Mouse (Mus musculus): ENCODE measurements at regions not wholly inside any gene's neighbourhood (a gene's known extent, or its start where the extent isn't known, plus 50 kb on each side); places are given as distances from the start of the nearest gene placed in this dataset.

- no peak for ATAC-seq (ENCODE audit: low FRiP score, low TSS enrichment)
- no peak for DNase-seq (ENCODE audit: low spot score)
- H3K27me3 ChIP-seq (ENCODE audit: control insufficient read depth, insufficient read depth, low read length) = no peaks in the 10 kb centered on the region
- H3K9me3 ChIP-seq (ENCODE audit: control insufficient read depth, low read length) = no peaks in the 10 kb centered on the region
- whole genome bisulfite sequencing = 47% methylated on average over 13 of the region's 13 CpGs
- no peak overlapping the region for H3K4me2 ChIP-seq (replicated peaks; ENCODE audit: low read depth)
- H3K4me3 ChIP-seq (ENCODE audit: low read depth, low read length) = no peak overlapping the region
- H3K27ac ChIP-seq (replicated peaks) = no peak overlapping the region
- no peaks in the 10 kb centered on the region for H3K36me3 ChIP-seq (ENCODE audit: control insufficient read depth, insufficient read depth, low read length)
- H3K9ac ChIP-seq (ENCODE audit: low read length) = no peak overlapping the region
- H3K4me1 ChIP-seq (replicated peaks; ENCODE audit: control insufficient read depth, insufficient read depth) = no peaks in the 10 kb centered on the region
- TF ChIP-seq CTCF (IDR thresholded peaks at IDR 0.05; ENCODE audit: low read depth) (no peak), EP300 (optimal IDR thresholded peaks at IDR 0.05) (no peak)
These were observed 638.8 kb downstream of the 1700064H15Rik start for GRCm38 (mm10) chr3:18989577-18990240.

GRCm38 (mm10) chr3:19000179-19000578 lies 628.3 kb downstream of the 1700064H15Rik start:
- no peak overlapping the region for H3K4me3 ChIP-seq (ENCODE audit: low read depth, low read length)
- no peak overlapping the region for H3K27ac ChIP-seq (replicated peaks)
- WGBS = 72% methylated on average over 5 of the region's 5 CpGs
- ATAC-seq (ENCODE audit: low FRiP score, low TSS enrichment) = no peak
- TF ChIP-seq CTCF (IDR thresholded peaks at IDR 0.05; ENCODE audit: low read depth) (no peak), EP300 (optimal IDR thresholded peaks at IDR 0.05) (no peak)
- H3K9ac ChIP-seq (ENCODE audit: low read length) = no peak overlapping the region
- H3K4me2 ChIP-seq (replicated peaks; ENCODE audit: low read depth) = no peak overlapping the region
- no peaks in the 10 kb centered on the region for H3K4me1 ChIP-seq (replicated peaks; ENCODE audit: control insufficient read depth, insufficient read depth)
- no peaks in the 10 kb centered on the region for H3K36me3 ChIP-seq (ENCODE audit: control insufficient read depth, insufficient read depth, low read length)
- no peaks in the 10 kb centered on the region for H3K9me3 ChIP-seq (ENCODE audit: control insufficient read depth, low read length)
- DNase-seq (ENCODE audit: low spot score) = no peak
- H3K27me3 ChIP-seq (ENCODE audit: control insufficient read depth, insufficient read depth, low read length) = no peaks in the 10 kb centered on the region

GRCm38 (mm10) chr3:19002056-19002455 lies 626.4 kb downstream of the 1700064H15Rik start:
- TF ChIP-seq EP300 (optimal IDR thresholded peaks at IDR 0.05) = no peak
- no peak for TF ChIP-seq CTCF (IDR thresholded peaks at IDR 0.05; ENCODE audit: low read depth)
- ATAC-seq (ENCODE audit: low FRiP score, low TSS enrichment) = no peak
- WGBS = 69% methylated on average over 7 of the region's 7 CpGs
- no peaks in the 10 kb centered on the region for H3K36me3 ChIP-seq (ENCODE audit: control insufficient read depth, insufficient read depth, low read length)
- H3K27me3 ChIP-seq (ENCODE audit: control insufficient read depth, insufficient read depth, low read length) = no peaks in the 10 kb centered on the region
- no peak overlapping the region for H3K9ac ChIP-seq (ENCODE audit: low read length)
- H3K4me3 ChIP-seq (ENCODE audit: low read depth, low read length) = no peak overlapping the region
- no peak overlapping the region for H3K27ac ChIP-seq (replicated peaks)
- no peak overlapping the region for H3K4me2 ChIP-seq (replicated peaks; ENCODE audit: low read depth)
- H3K9me3 ChIP-seq (ENCODE audit: control insufficient read depth, low read length) = no peaks in the 10 kb centered on the region
- DNase-seq (ENCODE audit: low spot score) = no peak
- H3K4me1 ChIP-seq (replicated peaks; ENCODE audit: control insufficient read depth, insufficient read depth) = no peaks in the 10 kb centered on the region

GRCm38 (mm10) chr3:19004792-19005191 lies 623.7 kb downstream of the 1700064H15Rik start:
- ATAC-seq (ENCODE audit: low FRiP score, low TSS enrichment) (no peak), DNase-seq (ENCODE audit: low spot score) (no peak)
- no peaks in the 10 kb centered on the region for H3K27me3 ChIP-seq (ENCODE audit: control insufficient read depth, insufficient read depth, low read length)
- H3K4me2 ChIP-seq (replicated peaks; ENCODE audit: low read depth) = no peak overlapping the region
- H3K27ac ChIP-seq (replicated peaks) = no peak overlapping the region
- no peak for TF ChIP-seq EP300 (optimal IDR thresholded peaks at IDR 0.05)
- no peak for TF ChIP-seq CTCF (IDR thresholded peaks at IDR 0.05; ENCODE audit: low read depth)
- H3K9ac ChIP-seq (ENCODE audit: low read length) = no peak overlapping the region
- WGBS = 65% methylated on average over 1 of the region's 1 CpGs
- H3K9me3 ChIP-seq (ENCODE audit: control insufficient read depth, low read length) = no peaks in the 10 kb centered on the region
- no peaks in the 10 kb centered on the region for H3K4me1 ChIP-seq (replicated peaks; ENCODE audit: control insufficient read depth, insufficient read depth)
- H3K36me3 ChIP-seq (ENCODE audit: control insufficient read depth, insufficient read depth, low read length) = no peaks in the 10 kb centered on the region
- H3K4me3 ChIP-seq (ENCODE audit: low read depth, low read length) = no peak overlapping the region

- no peaks in the 10 kb centered on the region for H3K36me3 ChIP-seq (ENCODE audit: control insufficient read depth, insufficient read depth, low read length)
- H3K9ac ChIP-seq (ENCODE audit: low read length) = no peak overlapping the region
- no peaks in the 10 kb centered on the region for H3K9me3 ChIP-seq (ENCODE audit: control insufficient read depth, low read length)
- H3K4me1 ChIP-seq (replicated peaks; ENCODE audit: control insufficient read depth, insufficient read depth) = no peaks in the 10 kb centered on the region
- no peaks in the 10 kb centered on the region for H3K27me3 ChIP-seq (ENCODE audit: control insufficient read depth, insufficient read depth, low read length)
- DNase-seq (ENCODE audit: low spot score) (no peak), ATAC-seq (ENCODE audit: low FRiP score, low TSS enrichment) (no peak)
- no peak for TF ChIP-seq CTCF (IDR thresholded peaks at IDR 0.05; ENCODE audit: low read depth)
- TF ChIP-seq EP300 (optimal IDR thresholded peaks at IDR 0.05) = no peak
- H3K4me2 ChIP-seq (replicated peaks; ENCODE audit: low read depth) = no peak overlapping the region
- 43% methylated on average over 3 of the region's 3 CpGs for WGBS
- H3K4me3 ChIP-seq (ENCODE audit: low read depth, low read length) = no peak overlapping the region
- H3K27ac ChIP-seq (replicated peaks) = no peak overlapping the region
These were observed 583.9 kb downstream of the 1700064H15Rik start for GRCm38 (mm10) chr3:19044566-19044965.

GRCm38 (mm10) chr3:19045933-19046332 lies 582.5 kb downstream of the 1700064H15Rik start:
- ATAC-seq (ENCODE audit: low FRiP score, low TSS enrichment) = no peak
- Histone ChIP-seq H3K4me3 (ENCODE audit: low read depth, low read length) (no peak overlapping the region), H3K4me2 (replicated peaks; ENCODE audit: low read depth) (no peak overlapping the region), H3K27me3 (ENCODE audit: control insufficient read depth, insufficient read depth, low read length) (no peaks in the 10 kb centered on the region), H3K9ac (ENCODE audit: low read length) (no peak overlapping the region), H3K27ac (replicated peaks) (no peak overlapping the region), H3K36me3 (ENCODE audit: control insufficient read depth, insufficient read depth, low read length) (no peaks in the 10 kb centered on the region), H3K9me3 (ENCODE audit: control insufficient read depth, low read length) (no peaks in the 10 kb centered on the region), H3K4me1 (replicated peaks; ENCODE audit: control insufficient read depth, insufficient read depth) (no peaks in the 10 kb centered on the region)
- DNase-seq (ENCODE audit: low spot score) = no peak
- TF ChIP-seq CTCF (IDR thresholded peaks at IDR 0.05; ENCODE audit: low read depth) (peak; percentile 43), EP300 (optimal IDR thresholded peaks at IDR 0.05) (no peak)

Measured in stomach, postnatal 0 days (tissue).